Mouse (Mus musculus): ENCODE results near the gene Rbm8a.
"Not testable (repeated sequence)": the region's sequence is repeated elsewhere in the genome, so short reads cannot be mapped to it uniquely, and the experiment has no call there.

Rbm8a gene

GRCm38 (mm10) chr3:96603311-96603710 is 26.4 kb upstream of the Rbm8a start:
- no peak for DNase-seq (ENCODE audit: low spot score in 2 of 2)

GRCm38 (mm10) chr3:96606007-96606406 is 23.7 kb upstream of the Rbm8a start:
- not testable (repeated sequence) for DNase-seq (ENCODE audit: low spot score in 2 of 2)

GRCm38 (mm10) chr3:96606618-96607017 is 23.1 kb upstream of the Rbm8a start:
- DNase-seq (ENCODE audit: low spot score in 2 of 2) = no peak

- no peak for DNase-seq (ENCODE audit: low spot score in 2 of 2)
Observed at GRCm38 (mm10) chr3:96617941-96618340, 11.8 kb upstream of the Rbm8a start.

- no peak for DNase-seq (ENCODE audit: low spot score in 2 of 2)
Observed at GRCm38 (mm10) chr3:96623201-96623600, 6.5 kb upstream of the Rbm8a start.

GRCm38 (mm10) chr3:96632058-96632457 is 2.3 kb downstream of the Rbm8a start:
- no peak for DNase-seq (ENCODE audit: low spot score in 2 of 2)

- DNase-seq (ENCODE audit: low spot score in 2 of 2) = no peak
Observed at GRCm38 (mm10) chr3:96634015-96634414, 4.3 kb downstream of the Rbm8a start.

GRCm38 (mm10) chr3:96634928-96635879 is 5.5 kb downstream of the Rbm8a start, which contains the start of the genes Pex11b and Gm42957:
Pex11b (plus strand) TSS chr3:96635376.
Gm42957 (plus strand) TSS chr3:96635474.
- peak; percentile 87 to 89 for DNase-seq (ENCODE audit: low spot score in 2 of 2)

GRCm38 (mm10) chr3:96635906-96636305 is 6.2 kb downstream of the Rbm8a start:
- no peak for DNase-seq (ENCODE audit: low spot score in 2 of 2)

- no peak for DNase-seq (ENCODE audit: low spot score in 2 of 2)
Observed at GRCm38 (mm10) chr3:96636448-96636847, 6.7 kb downstream of the Rbm8a start.

GRCm38 (mm10) chr3:96639219-96639618 is 9.5 kb downstream of the Rbm8a start:
- peak in 1 of 2 experiments; percentile 49 for DNase-seq (ENCODE audit: low spot score in 2 of 2)

GRCm38 (mm10) chr3:96645018-96645649 is 15.4 kb downstream of the Rbm8a start, which contains the start of gene Itga10:
Itga10 (plus strand) TSS chr3:96645584.
- DNase-seq (ENCODE audit: low spot score in 2 of 2) = peak in 1 of 2 experiments; percentile 26

GRCm38 (mm10) chr3:96647365-96647764 is 17.6 kb downstream of the Rbm8a start:
- no peak for DNase-seq (ENCODE audit: low spot score in 2 of 2)

- DNase-seq (ENCODE audit: low spot score in 2 of 2) = no peak
Observed at GRCm38 (mm10) chr3:96660901-96661300, 31.2 kb downstream of the Rbm8a start.

- no peak for DNase-seq (ENCODE audit: low spot score in 2 of 2)
Observed at GRCm38 (mm10) chr3:96662731-96663316, 33.1 kb downstream of the Rbm8a start.

GRCm38 (mm10) chr3:96663432-96664239 is 33.9 kb downstream of the Rbm8a start:
- peak; percentile 76 to 79 for DNase-seq (ENCODE audit: low spot score in 2 of 2)

GRCm38 (mm10) chr3:96665732-96666363 is 36.1 kb downstream of the Rbm8a start:
- not testable (repeated sequence) for DNase-seq (ENCODE audit: low spot score in 2 of 2)

- no peak for DNase-seq (ENCODE audit: low spot score in 2 of 2)
Observed at GRCm38 (mm10) chr3:96666916-96667315, 37.2 kb downstream of the Rbm8a start.

GRCm38 (mm10) chr3:96667316-96667715 is 37.6 kb downstream of the Rbm8a start:
- DNase-seq (ENCODE audit: low spot score in 2 of 2) = no peak

GRCm38 (mm10) chr3:96668424-96669067 is 38.8 kb downstream of the Rbm8a start:
- DNase-seq (ENCODE audit: low spot score in 2 of 2) = no peak

Data from urinary bladder, postnatal 36 days (tissue).